Mouse (Mus musculus): Measurements from ENCODE around the gene Fuk. TPM values are rescaled to one million over a fixed set of nuclear protein-coding genes. Genes with fewer than 3 reads are reported as not detected.

Gene Fuk
- 13.1 and 27.4 TPM in 2 replicates for polyA plus RNA-seq (2012; rRNA removed; ENCODE audit: low replicate concordance)

GRCm38 (mm10) chr8:110901839-110902578 is at the start of gene Fuk:
TSS of gene Fuk (minus strand) at chr8:110902488.

GRCm38 (mm10) chr8:110919341-110920031 is 17.2 kb upstream of the Fuk start, which contains the start of gene St3gal2:
TSS of gene St3gal2 (plus strand) at chr8:110919922.

GRCm38 (mm10) chr8:110846405-110847170 is 55.7 kb downstream of the Fuk start, which contains the start of the genes Cog4 and Sf3b3:
TSS of gene Cog4 (plus strand) at chr8:110846600.
TSS of gene Sf3b3 (minus strand) at chr8:110846787.

Other genes with a start within 250 kb of the Fuk start
- 69.7 and 127 TPM in 2 replicates for gene Mtss1l, start 181.0 kb downstream of the Fuk start, polyA plus RNA-seq (2012; rRNA removed; ENCODE audit: low replicate concordance)
- 19.1 and 59.2 TPM in 2 replicates for gene Il34, start 96.6 kb downstream of the Fuk start, polyA plus RNA-seq (2012; rRNA removed; ENCODE audit: low replicate concordance)
- 56.8 and 79.9 TPM in 2 replicates for gene Cog4, start 55.9 kb downstream of the Fuk start, polyA plus RNA-seq (2012; rRNA removed; ENCODE audit: low replicate concordance)
- 27.1 and 72.0 TPM in 2 replicates for gene Sf3b3, start 55.7 kb downstream of the Fuk start, polyA plus RNA-seq (2012; rRNA removed; ENCODE audit: low replicate concordance)
- gene St3gal2, start 17.4 kb upstream of the Fuk start, polyA plus RNA-seq (2012; rRNA removed; ENCODE audit: low replicate concordance): 41.5 and 46.8 TPM in 2 replicates
- 25.6 and 40.0 TPM in 2 replicates for gene Ddx19a, start 95.3 kb upstream of the Fuk start, polyA plus RNA-seq (2012; rRNA removed; ENCODE audit: low replicate concordance)
- gene Ddx19b, start 129.3 kb upstream of the Fuk start, polyA plus RNA-seq (2012; rRNA removed; ENCODE audit: low replicate concordance): 4.7 and 5.4 TPM in 2 replicates
- 33.2 and 50.3 TPM in 2 replicates for gene Aars, start 130.7 kb upstream of the Fuk start, polyA plus RNA-seq (2012; rRNA removed; ENCODE audit: low replicate concordance)
- gene Exosc6, start 153.9 kb upstream of the Fuk start, polyA plus RNA-seq (2012; rRNA removed; ENCODE audit: low replicate concordance): not detected in 2 replicates
- 0.09 and 0.18 TPM in 2 replicates for gene Clec18a, start 189.9 kb upstream of the Fuk start, polyA plus RNA-seq (2012; rRNA removed; ENCODE audit: low replicate concordance)
- gene Pdpr, start 192.1 kb upstream of the Fuk start, polyA plus RNA-seq (2012; rRNA removed; ENCODE audit: low replicate concordance): 19.5 and 27.0 TPM in 2 replicates

Data from subcutaneous adipose tissue, adult 2 months (tissue).